Mouse (Mus musculus) layer of hippocampus, postnatal 25 days (tissue): Measurements from ENCODE around the gene Ly75. TPM values are rescaled to one million over a fixed set of nuclear protein-coding genes. Genes with fewer than 3 reads are reported as not detected.

Experiments used
- DNase-seq, 2 experiments: peaks; one replicate each; pipeline ENCODE4 v3.0.0; 2022; ENCODE audit warnings: mixed read lengths in 2 of 2, low spot score in 1 of 2; ENCODE audit errors: extremely low spot score in 1 of 2
- total RNA-seq, 2 experiments: library from RNA; stranded (reverse); gene quantifications; 2 replicates each; pipeline ENCODE4 v1.2.3; 2021

Ly75 gene
- total RNA-seq, 2 experiments from 2014 or later: 1.1 to 1.2 TPM

DNA sequence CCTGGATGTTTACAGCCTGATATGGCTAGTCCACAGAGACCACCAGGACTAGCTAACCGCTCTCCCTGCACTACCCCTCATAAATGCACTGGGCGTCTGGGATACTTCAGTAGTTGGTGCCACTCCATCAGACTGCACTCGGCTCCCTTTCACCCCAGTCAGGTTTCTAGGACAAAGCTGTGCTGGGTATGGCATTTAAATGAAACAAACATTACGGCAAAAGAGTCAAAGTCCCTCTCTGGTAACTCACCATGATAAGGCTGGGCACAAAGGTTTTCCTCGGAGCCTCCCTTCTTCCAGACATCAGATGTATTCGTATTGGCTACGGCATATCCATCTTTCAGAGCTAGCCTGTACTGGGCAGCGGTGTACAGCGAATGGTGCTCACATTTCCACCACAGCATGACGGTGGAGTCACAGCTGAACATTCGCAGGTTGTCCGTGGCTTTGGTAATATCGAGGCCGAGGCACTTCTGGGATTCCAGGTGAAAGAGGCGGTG, 7.4 kb downstream of the Ly75 start:
- no peak for DNase-seq

GRCm38 (mm10) chr2:60375126-60375525, 8.0 kb downstream of the Ly75 start:
- no peak for DNase-seq

- no peak for DNase-seq
Observed at GRCm38 (mm10) chr2:60370188-60370587, 12.9 kb downstream of the Ly75 start.

DNA sequence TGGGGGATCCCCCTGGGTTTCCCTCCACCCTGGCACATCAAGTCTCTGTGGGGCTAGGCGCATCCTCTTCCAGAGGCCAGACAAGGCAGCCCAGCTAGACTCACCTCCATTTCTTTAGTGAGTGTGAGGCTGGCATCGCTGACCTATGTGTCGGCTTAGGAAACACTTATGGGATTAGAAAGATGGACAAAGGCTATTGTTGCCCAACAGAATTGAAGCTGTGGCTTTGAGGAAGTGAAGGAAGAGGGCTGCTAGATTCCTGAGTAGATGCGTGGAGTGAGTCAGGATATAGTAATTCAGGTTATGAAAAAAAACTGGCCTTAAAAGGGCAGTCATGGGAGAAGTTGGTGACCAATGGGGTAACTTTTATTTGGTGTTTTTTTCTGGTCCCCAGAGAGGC, 13.6 kb downstream of the Ly75 start:
- DNase-seq: no peak

- DNase-seq: no peak
Observed at GRCm38 (mm10) chr2:60367871-60368270, 15.2 kb downstream of the Ly75 start.

- no peak for DNase-seq
Observed at GRCm38 (mm10) chr2:60367204-60367603, 15.9 kb downstream of the Ly75 start.

- DNase-seq: no peak
Observed at GRCm38 (mm10) chr2:60365820-60366610, 17.1 kb downstream of the Ly75 start.

DNA sequence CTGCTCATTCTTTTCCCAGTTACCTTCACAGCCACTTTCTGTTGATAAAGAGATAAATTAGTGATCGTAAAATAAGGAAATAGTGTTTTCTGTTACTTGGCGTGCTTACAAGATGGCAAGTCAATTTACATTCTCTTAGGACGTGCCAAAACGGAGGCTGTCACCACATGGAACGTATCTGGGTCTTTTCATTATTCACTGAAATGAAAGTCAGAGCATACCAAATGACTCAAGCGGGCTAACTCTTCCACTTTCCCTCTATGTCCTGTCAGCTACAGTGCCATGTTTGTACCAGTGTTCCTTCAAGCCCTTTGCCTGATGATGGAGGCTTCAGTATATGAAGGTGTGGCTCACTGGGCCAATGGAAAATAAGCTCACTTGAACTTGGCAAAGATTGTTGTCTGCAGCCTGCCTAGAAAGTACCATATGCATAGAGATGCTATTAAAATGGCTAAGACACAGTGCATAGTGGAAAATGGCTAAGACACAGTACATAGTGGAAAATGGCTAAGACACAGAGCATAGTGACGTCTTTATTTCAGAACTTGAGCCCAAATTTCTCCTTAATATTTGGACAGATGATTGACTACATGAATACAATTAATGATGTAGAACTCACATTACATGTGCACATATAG, 17.8 kb downstream of the Ly75 start:
- no peak for DNase-seq

DNA sequence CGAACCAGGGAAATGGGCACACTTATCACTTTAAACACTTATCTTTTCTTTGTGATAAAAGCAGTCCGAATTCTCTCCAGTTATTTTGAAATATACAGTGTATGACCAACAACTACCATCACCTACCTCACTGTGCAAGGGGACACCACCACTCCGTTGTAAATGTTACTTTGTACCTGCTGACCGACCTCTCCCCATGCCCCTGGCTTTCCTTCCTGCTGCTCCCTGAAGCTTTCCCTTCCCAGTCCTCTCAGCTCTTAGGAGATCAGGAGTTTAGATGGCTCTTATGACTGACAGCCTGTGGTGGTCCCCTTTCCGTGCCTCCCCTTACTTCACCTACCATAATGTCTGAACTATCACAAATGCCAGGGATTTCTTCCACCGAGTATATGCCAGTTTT, 21.0 kb downstream of the Ly75 start:
- DNase-seq: no peak

DNA sequence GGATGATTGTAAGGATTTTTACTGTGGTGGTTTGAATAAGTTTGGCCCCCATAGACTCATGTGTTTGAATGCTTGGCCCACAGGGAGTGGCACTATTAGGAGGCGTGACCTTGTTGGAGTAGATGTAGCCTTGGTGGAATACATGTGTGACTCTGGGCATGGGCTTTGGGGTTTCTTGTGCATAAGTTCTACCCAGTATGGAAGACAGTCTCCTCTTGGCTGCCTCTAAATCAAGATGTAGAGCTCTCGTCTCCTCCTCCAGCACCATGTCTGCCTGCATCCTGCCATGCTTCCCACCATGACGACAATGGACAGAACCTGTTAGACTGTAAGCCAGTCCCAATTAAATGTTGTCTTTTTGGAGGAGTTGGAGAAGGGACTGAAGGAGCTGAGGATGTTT, 23.3 kb downstream of the Ly75 start:
- no peak for DNase-seq

- no peak for DNase-seq
Observed at GRCm38 (mm10) chr2:60355388-60355683, 27.8 kb downstream of the Ly75 start.

DNA sequence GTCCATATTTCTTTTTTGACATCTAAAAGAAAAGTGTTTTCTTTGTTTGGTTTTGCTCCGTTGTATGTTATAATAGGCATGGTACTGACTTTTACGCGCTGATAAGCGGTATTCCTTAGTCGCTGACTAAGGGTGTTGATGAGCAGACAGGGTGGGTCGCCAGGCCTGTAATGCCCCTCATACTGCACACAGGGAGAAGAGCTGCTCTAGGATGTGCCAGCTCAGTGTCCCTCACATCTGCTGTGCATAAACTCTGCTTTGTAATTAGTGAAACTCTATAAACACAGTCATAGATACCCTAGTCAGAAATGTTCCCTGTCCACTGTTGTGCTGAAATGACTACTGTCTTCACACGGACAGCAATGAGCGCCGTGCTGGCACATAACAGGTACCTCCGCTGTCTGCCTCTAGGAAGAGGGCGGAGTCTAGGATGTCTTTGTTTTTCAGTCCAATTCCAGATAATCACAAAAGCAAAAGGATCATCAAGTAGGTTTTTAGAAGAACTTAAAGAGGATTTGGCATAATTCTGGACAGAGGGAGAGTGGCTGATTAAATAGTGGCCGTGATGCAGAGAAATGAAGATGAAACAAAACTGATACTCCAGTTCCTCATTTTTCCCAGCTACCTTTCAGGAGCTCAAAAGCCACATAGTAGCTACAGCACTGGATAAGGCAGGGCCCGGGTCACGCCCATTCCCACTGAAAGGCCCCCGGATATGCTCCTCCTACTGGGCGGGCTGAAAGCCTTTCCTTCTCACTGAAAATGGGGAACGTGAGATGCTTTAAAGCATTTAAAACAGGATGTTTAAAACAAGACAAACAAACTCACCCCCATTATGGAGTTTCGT, 28.3 kb downstream of the Ly75 start:
- DNase-seq: no peak

- DNase-seq: no peak
Observed at GRCm38 (mm10) chr2:60352296-60352695, 30.8 kb downstream of the Ly75 start.

DNA sequence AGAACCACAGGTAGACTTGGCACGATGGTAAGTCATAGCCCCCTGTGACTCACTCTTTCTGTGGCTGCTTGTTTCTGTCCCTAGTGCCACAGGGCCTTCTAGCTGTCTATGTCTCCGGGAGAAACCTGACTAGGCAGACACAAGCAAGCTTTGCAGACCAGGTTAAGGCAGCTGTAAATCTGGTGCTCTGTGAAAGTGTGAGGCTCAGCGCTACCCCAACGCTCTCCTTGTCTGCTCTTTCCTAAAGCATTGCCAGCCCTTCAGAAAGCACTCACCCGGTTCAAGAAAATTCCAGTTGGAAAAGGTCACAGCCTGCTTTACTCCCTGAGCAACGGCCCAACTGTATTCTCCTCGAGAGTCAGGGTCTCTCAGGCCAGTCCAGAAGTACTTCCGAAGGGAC, 31.3 kb downstream of the Ly75 start:
- DNase-seq: no peak

GRCm38 (mm10) chr2:60347875-60348274, 35.2 kb downstream of the Ly75 start:
- DNase-seq: no peak

- DNase-seq: no peak
Observed at GRCm38 (mm10) chr2:60346531-60346930, 36.6 kb downstream of the Ly75 start.

- DNase-seq: no peak
Observed at GRCm38 (mm10) chr2:60345717-60346116, 37.4 kb downstream of the Ly75 start.

DNA sequence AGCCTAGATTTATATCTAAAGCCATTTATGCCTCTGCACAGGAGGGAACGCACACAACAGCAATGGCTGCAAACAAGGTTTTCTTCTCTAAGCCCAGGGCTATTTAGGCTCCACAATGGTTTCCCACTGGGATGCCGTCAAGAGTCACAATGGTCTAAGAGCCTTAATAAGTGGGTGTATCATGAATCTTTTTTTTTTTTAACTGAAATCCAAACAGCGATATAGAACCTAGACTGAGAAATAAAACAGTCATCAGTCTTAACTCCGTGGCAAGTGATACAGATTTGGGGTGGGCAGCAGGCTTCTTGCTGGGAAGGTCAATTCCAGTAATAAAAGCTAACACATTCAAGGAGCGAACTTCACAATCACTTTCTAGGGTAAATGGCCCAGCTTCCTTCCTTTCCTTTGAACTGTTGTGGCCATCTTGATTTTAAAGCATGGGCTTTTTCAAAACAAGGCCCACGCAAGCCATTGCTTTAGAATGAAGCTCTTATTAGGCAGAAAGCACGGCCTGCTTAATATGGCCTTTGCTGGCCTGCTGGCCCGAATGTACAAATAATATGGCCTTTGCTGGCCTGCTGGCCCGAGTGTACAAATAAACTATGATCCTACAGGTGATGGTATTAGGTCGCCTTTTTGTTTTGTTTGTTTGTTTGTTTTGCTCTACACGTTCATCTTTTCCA, 39.4 kb downstream of the Ly75 start:
- no peak for DNase-seq

DNA sequence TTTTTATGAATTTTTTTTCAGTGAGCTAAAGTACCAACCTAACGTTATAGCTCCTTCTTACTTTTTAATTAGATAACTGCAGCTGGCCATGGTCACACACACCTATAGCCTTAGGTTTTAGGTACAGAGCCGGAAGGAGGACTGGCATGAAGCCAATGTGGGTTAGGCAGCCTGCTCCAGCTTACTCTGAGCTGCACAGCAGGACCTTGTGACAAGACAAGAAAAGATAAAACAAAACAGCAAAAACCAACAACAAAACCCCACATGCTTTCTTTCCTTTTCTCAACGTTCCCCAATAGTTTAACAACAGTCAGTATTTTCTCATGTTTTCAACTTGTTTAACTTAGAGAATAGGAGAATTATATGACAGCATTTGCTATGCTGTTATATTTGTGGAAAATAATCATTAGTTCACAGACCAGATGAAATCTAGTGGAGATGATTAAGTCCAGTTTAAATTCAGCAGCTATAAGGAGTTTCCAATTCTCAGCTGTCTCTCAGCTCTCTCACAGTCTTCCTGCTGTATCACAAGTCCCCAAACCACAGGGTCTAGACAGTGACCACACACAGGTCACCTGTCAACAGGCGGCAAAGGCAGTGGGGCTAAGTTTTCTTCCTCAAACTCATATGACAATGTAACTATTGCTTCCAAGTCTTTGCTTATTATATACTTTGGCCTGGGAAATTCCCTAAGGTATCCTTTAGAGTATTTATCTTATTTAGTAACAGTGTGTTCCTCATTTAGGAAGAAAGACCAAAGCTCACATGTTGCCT, 40.8 kb downstream of the Ly75 start:
- DNase-seq: no peak

GRCm38 (mm10) chr2:60337937-60338336, 45.2 kb downstream of the Ly75 start:
- DNase-seq: no peak
